Mouse (Mus musculus) lung, adult 2 months (tissue): ENCODE data around the gene Pam16. TPM values are rescaled to one million over a fixed set of nuclear protein-coding genes. Genes with fewer than 3 reads are reported as not detected.

ENCODE experiments used
- DNase-seq: peaks from one replicate; pipeline ENCODE4 v3.0.0; 2022
- H3K4me1 ChIP-seq: fragments of 200-500 bp; 2 replicates; pipeline ENCODE4 v1.6.1; 2011; ENCODE audit warnings: low read length; ENCODE audit not compliant: control insufficient read depth, insufficient read depth
- H3K4me3 ChIP-seq: fragments of 200-500 bp; replicated peaks from 2 replicates; pipeline ENCODE3; 2011; ENCODE audit warnings: low read depth, mild to moderate bottlenecking, control low read depth, low read length; ENCODE audit errors: extremely low read depth
- CTCF ChIP-seq: fragments of 200-500 bp; IDR thresholded peaks from 2 replicates; pipeline ENCODE4 v1.5.1; 2011; ENCODE audit warnings: mild to moderate bottlenecking, low read length, control low read depth; ENCODE audit not compliant: insufficient read depth
- POLR2A ChIP-seq: fragments of 200-500 bp; IDR thresholded peaks from 2 replicates; pipeline ENCODE4 v1.6.1; 2011; ENCODE audit warnings: low read depth, mild to moderate bottlenecking, control low read depth, low read length, borderline replicate concordance; ENCODE audit errors: extremely low read depth
- WGBS: fragments of 180-500 bp; shearing (Covaris S2); methylation state at CpG from one replicate; pipeline ENCODE4 v1.1.7; 2018; 5-methylcytosine and 5-hydroxymethylcytosine counted together
- polyA plus RNA-seq: library from polyadenylated mRNA; depleted of rRNA; stranded (reverse); fragments of >200 nt; gene quantifications from 2 replicates; pipeline ENCODE4 v1.2.3, GENCODE M21; 2012

Gene Pam16
- polyA plus RNA-seq, 1 experiment = 12.3 TPM

DNA sequence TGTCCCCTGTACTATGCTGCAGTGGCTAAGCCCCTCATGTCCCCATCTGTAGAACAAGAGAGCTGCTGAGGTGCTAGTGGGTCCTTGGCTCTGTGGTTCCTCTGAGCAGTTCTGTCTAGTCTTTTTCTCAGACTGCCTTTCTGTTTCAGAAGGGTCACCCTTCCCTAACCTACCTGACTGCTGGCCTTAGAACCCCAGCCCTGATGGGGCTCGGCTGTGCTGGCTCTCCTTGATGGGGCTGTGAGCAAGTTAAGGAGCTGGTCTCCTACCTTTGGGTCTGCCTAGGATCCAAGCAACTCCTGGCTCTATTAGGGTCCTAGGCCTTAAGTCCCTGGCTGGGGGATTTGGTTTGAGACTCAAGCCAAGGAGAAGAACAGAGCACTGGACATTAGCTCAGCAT, 9.5 kb downstream of the Pam16 start:
- no peak overlapping the region for H3K4me3 ChIP-seq
- 0 out of 2 replicates have a peak, but pooled peaks cover 3% of the 10 kb centered on the region for H3K4me1 ChIP-seq
- 91% methylated on average over 1 of the region's 1 CpGs for WGBS
- no peak for DNase-seq
- no peak for TF ChIP-seq POLR2A
- TF ChIP-seq CTCF = no peak

DNA sequence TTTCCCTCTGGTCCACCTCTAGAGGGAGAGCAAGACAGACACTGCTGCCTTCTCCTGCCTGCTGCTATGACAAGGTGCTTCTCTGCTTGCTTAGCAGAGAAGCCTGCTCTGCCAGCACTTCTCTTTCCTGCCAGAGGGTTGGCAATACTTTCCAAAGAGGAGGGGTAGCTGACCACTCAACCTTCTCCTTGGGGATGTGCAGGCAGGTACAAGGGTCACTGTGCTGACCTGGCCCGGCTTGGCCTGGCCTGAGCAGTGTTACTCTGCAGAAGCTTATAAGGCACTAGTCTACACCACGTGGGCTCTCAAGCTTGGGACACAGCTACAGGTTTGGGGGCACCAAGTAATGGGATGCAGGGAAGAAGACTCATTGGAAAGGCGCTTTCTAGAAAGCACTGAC, 10.1 kb downstream of the Pam16 start:
- WGBS = 86% methylated on average over 3 of the region's 3 CpGs
- no peak for DNase-seq
- TF ChIP-seq POLR2A (no peak), CTCF (no peak)
- Histone ChIP-seq H3K4me1 (no peaks in the 10 kb centered on the region), H3K4me3 (no peak overlapping the region)

DNA sequence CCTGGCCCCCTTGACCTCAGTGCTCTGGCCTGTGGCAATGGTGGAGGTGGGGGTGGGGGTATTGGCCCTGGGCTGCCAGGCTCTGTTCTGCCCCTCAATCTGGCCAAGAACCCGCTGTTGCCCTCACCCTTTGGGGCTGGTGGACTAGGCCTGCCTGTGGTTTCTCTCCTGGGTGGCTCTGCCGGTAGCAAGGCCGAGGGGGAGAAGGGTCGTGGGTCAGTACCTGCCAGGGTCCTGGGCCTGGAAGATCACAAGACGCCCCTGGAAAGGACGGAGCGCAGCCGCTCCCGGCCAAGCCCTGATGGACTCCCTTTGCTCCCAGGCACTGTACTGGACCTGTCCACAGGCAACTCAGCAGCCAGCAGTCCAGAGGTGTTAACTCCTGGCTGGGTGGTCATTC, 11.1 kb downstream of the Pam16 start:
- 91% methylated on average over 9 of the region's 9 CpGs for WGBS
- H3K4me3 ChIP-seq = no peak overlapping the region
- TF ChIP-seq CTCF = no peak
- no peak for TF ChIP-seq POLR2A
- no peaks in the 10 kb centered on the region for H3K4me1 ChIP-seq
- no peak for DNase-seq

- no peak for DNase-seq
- TF ChIP-seq CTCF (no peak), POLR2A (no peak)
- 81% methylated on average over 7 of the region's 7 CpGs for WGBS
- Histone ChIP-seq H3K4me3 (no peak overlapping the region), H3K4me1 (peaks cover 9% of the 10 kb centered on the region)
Measured at GRCm38 (mm10) chr16:4611676-4612075, 13.1 kb downstream of the Pam16 start.

- TF ChIP-seq CTCF (no peak), POLR2A (no peak)
- Histone ChIP-seq H3K4me3 (no peak overlapping the region), H3K4me1 (peaks cover 14% of the 10 kb centered on the region)
- no peak for DNase-seq
- 85% methylated on average over 5 of the region's 5 CpGs for WGBS
Measured at GRCm38 (mm10) chr16:4611193-4611592, 13.6 kb downstream of the Pam16 start.

DNA sequence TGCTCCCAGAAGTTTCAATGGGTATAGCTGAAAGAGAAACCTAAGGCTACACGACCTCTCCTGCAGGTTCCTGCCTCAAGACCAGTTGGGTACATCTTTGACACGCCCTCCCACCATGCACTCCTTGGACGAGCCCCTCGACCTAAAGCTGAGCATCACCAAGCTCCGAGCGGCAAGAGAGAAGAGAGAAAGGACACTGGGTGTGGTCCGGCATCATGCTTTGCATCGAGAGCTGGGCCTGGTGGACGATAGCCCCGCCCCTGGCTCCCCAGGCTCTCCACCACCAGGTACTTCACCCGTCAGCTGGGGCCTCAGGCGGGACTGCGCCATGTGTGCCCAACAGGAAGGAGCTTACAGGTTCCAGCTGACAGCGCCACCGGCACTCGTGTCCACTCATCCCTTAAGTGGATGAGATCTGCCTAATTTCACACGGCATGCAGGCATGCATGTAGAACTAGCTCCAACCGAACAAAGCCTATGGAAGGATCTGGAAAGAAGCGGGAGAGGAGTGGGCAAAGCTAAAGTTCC, 16.2 kb downstream of the Pam16 start:
- TF ChIP-seq CTCF = no peak
- no peak for TF ChIP-seq POLR2A
- H3K4me1 ChIP-seq = peaks cover 33% of the 10 kb centered on the region
- 66% methylated on average over 19 of the region's 19 CpGs for WGBS
- no peak overlapping the region for H3K4me3 ChIP-seq
- DNase-seq = no peak

DNA sequence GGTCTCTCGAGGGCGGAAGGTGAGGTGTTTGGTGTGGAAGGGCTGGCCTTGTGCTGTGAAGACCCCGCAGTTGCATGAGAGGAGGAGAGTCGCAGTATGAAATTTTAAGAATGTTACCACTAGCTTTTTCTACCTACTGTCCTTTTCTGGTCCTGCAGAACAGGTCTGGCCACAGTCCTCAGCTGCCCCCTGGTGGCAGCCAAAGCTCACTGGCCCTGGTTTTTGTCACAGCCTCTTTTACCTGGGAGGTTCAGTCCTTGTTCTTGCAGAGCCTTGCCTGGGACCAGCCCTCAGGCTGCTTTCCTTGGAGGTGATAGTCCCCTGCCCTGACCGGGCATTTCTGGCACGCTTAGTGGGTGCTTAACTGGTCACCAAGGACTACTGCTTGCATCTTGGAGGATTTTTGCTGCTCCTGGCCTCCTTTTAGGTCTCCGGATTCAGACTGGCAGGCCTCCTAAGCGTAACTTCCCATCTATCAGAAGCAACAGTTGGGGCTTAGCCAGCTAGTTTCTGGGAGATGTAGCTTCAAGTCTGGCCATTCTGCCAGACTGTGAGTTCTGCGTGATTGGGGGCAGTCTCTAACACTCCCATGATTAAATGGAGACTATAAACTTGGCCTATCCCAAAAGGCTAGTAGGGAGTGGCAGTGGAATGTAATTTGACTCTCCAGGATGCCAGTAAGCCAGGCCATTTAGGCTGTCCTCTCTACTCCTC, 16.8 kb downstream of the Pam16 start:
- WGBS = 42% methylated on average over 9 of the region's 9 CpGs
- DNase-seq = peak; percentile 79
- Histone ChIP-seq H3K4me1 (peaks cover 38% of the 10 kb centered on the region), H3K4me3 (no peak overlapping the region)
- TF ChIP-seq CTCF (peak; percentile 93), POLR2A (no peak)

DNA sequence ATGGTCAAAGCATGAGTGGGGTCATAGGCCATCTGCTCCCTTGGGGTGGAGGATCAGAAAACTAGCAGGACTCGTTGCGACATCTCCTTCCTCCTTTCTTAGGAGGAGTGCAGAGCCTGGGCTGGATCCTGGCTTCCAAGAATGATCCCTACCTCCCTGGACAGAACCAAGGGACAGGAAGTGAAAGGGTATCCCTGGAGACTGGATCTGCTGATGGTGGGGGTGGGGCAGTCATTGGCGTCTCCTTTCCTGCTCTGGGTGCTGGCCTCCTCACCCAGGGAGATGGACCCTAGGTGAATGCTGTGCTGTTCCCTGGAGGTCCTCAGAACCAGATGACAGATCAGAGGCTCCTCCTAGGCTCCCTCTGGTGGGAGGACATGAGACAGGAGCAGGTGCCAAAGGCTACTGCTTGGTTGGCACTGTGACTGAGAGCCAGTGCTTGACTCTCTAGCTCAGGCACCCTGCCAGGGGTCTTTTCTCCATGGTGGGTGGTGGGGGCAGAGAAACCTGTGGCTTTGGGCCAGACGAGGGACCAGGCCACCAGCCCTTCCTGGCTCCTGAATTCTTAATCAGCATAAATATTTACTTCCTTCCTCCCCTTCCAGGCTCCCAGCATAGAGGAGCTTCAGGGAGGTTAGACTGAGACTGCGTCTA, 18.2 kb downstream of the Pam16 start:
- no peak overlapping the region for H3K4me3 ChIP-seq
- H3K4me1 ChIP-seq = peaks cover 46% of the 10 kb centered on the region
- peak; percentile 70 for DNase-seq
- 9% methylated on average over 5 of the region's 5 CpGs for WGBS
- TF ChIP-seq POLR2A (no peak), CTCF (peak; percentile 70)

DNA sequence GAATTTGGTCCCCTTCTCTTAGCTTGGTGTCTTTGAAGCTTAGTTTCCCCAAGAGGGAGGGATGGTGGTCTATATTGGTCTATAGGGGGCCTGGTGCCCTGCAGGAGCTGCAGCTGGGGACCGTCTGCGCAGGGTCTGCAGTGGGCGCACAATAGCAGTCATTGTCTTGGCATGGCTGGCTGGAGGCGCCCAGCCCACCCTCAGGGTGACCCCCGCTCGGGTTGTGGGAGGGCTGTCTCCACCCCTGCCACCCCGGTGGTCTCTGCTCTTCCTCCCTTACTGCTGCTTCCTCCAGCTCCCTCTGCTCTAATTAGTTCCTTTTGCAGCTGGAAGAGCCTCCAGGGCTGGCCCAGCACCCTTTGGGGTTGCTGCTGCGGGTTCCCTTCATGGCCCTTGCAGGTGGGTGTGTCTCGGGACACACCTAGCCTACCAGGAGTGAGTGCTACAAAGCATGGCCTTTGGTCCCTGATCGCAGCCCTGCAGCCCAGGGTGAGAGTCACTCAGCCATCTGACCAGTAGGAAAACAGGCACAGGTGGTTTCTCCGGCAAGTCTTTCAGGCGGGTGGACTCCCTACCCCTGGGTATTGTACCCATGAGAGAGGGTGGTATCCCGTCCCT, 19.2 kb downstream of the Pam16 start:
- no peak for DNase-seq
- WGBS = 66% methylated on average over 13 of the region's 13 CpGs
- TF ChIP-seq CTCF (no peak), POLR2A (no peak)
- H3K4me3 ChIP-seq = no peak overlapping the region
- H3K4me1 ChIP-seq = peaks cover 48% of the 10 kb centered on the region
